Mouse (Mus musculus) bone marrow macrophage, adult 2 months (primary cell): ENCODE results near the gene Cdk19. TPM values are rescaled to one million over a fixed set of nuclear protein-coding genes. Genes with fewer than 3 reads are reported as not detected.

Experiments
- H3K27ac ChIP-seq: 2 replicates; pipeline ENCODE4 v1.5.1; 2012; ENCODE audit warnings: low read depth, low read length; ENCODE audit not compliant: insufficient read depth
- H3K4me1 ChIP-seq: 2 replicates; pipeline ENCODE4 v1.6.1; 2012; ENCODE audit warnings: low read length; ENCODE audit not compliant: control insufficient read depth, insufficient read depth
- H3K4me3 ChIP-seq: 2 replicates; pipeline ENCODE4 v1.5.1; 2012; ENCODE audit warnings: mild to moderate bottlenecking, low read length, moderate library complexity; ENCODE audit not compliant: insufficient read depth
- CTCF ChIP-seq: IDR thresholded peaks from 2 replicates; pipeline ENCODE4 v1.5.1; 2012; ENCODE audit warnings: low read depth, mild to moderate bottlenecking, low read length, moderate library complexity
- POLR2A ChIP-seq: IDR thresholded peaks from 2 replicates; pipeline ENCODE4 v1.6.1; 2012; ENCODE audit warnings: mild to moderate bottlenecking, low read depth, low read length, borderline replicate concordance
- polyA plus RNA-seq: library from polyadenylated mRNA; stranded (reverse); fragments of >200 nt; gene quantifications from 2 replicates; pipeline ENCODE4 v1.2.4, GENCODE M21; 2012; ENCODE audit not compliant: missing spikeins, insufficient read depth, insufficient read length

The Cdk19 gene
- polyA plus RNA-seq, 1 experiment, result 41.2 TPM

GRCm38 (mm10) chr10:40446630-40447029 lies 107.3 kb downstream of the Cdk19 start:
- H3K27ac ChIP-seq, result peak overlapping the region; percentile 44; the same call in 1 of the 2 replicates
- H3K4me1 ChIP-seq, result peaks cover 46% of the 10 kb centered on the region
- no peak overlapping the region for H3K4me3 ChIP-seq
- TF ChIP-seq CTCF, result no peak
- TF ChIP-seq POLR2A, result no peak

GRCm38 (mm10) chr10:40447295-40447694 lies 107.9 kb downstream of the Cdk19 start:
- no peak for TF ChIP-seq POLR2A
- TF ChIP-seq CTCF, result no peak
- Histone ChIP-seq H3K27ac (peak overlapping the region; percentile 99), H3K4me1 (peaks cover 51% of the 10 kb centered on the region), H3K4me3 (no peak overlapping the region)

- Histone ChIP-seq H3K4me1 (peaks cover 52% of the 10 kb centered on the region), H3K27ac (peak overlapping the region; percentile 99), H3K4me3 (peak overlapping the region; percentile 46)
- TF ChIP-seq POLR2A, result no peak
- no peak for TF ChIP-seq CTCF
Observed at GRCm38 (mm10) chr10:40447921-40448320, 108.6 kb downstream of the Cdk19 start.

- H3K4me3 ChIP-seq, result peak overlapping the region; percentile 46
- peaks cover 50% of the 10 kb centered on the region for H3K4me1 ChIP-seq
- TF ChIP-seq CTCF, result no peak
- TF ChIP-seq POLR2A, result no peak
- H3K27ac ChIP-seq, result peak overlapping the region; percentile 99
Observed at GRCm38 (mm10) chr10:40448444-40448843, 109.1 kb downstream of the Cdk19 start.

- no peak overlapping the region for H3K4me3 ChIP-seq
- no peak for TF ChIP-seq CTCF
- TF ChIP-seq POLR2A, result no peak
- peak overlapping the region; percentile 76 for H3K27ac ChIP-seq
- H3K4me1 ChIP-seq, result peaks cover 45% of the 10 kb centered on the region
Observed at GRCm38 (mm10) chr10:40449571-40449970, 110.2 kb downstream of the Cdk19 start.

- H3K4me1 ChIP-seq, result peaks cover 40% of the 10 kb centered on the region
- H3K4me3 ChIP-seq, result no peak overlapping the region
- H3K27ac ChIP-seq, result peak overlapping the region; percentile 49
- TF ChIP-seq CTCF, result no peak
- TF ChIP-seq POLR2A, result no peak
Observed at GRCm38 (mm10) chr10:40450171-40450570, 110.8 kb downstream of the Cdk19 start.

GRCm38 (mm10) chr10:40457116-40457515 lies 117.8 kb downstream of the Cdk19 start:
- TF ChIP-seq POLR2A, result no peak
- TF ChIP-seq CTCF, result no peak
- peak overlapping the region; percentile 47 for H3K27ac ChIP-seq
- H3K4me3 ChIP-seq, result no peak overlapping the region
- H3K4me1 ChIP-seq, result peaks cover 23% of the 10 kb centered on the region

GRCm38 (mm10) chr10:40459141-40459540 lies 119.8 kb downstream of the Cdk19 start:
- no peak overlapping the region for H3K4me3 ChIP-seq
- H3K27ac ChIP-seq, result no peak overlapping the region
- TF ChIP-seq POLR2A (no peak), CTCF (no peak)
- H3K4me1 ChIP-seq, result peaks cover 23% of the 10 kb centered on the region

GRCm38 (mm10) chr10:40461362-40461761 lies 122.0 kb downstream of the Cdk19 start:
- no peak overlapping the region for H3K27ac ChIP-seq
- TF ChIP-seq POLR2A (no peak), CTCF (no peak)
- H3K4me3 ChIP-seq, result no peak overlapping the region
- peaks cover 23% of the 10 kb centered on the region for H3K4me1 ChIP-seq

- Histone ChIP-seq H3K27ac (no peak overlapping the region), H3K4me1 (peaks cover 16% of the 10 kb centered on the region), H3K4me3 (0 out of 2 replicates have a peak overlapping the region, but pooled peaks have one; percentile 23)
- TF ChIP-seq CTCF (no peak), POLR2A (no peak)
Observed at GRCm38 (mm10) chr10:40462257-40462656, 122.9 kb downstream of the Cdk19 start.
